Comparison of ENCODE assay signal across 8 mouse cellular contexts in the genomic region with DNA sequence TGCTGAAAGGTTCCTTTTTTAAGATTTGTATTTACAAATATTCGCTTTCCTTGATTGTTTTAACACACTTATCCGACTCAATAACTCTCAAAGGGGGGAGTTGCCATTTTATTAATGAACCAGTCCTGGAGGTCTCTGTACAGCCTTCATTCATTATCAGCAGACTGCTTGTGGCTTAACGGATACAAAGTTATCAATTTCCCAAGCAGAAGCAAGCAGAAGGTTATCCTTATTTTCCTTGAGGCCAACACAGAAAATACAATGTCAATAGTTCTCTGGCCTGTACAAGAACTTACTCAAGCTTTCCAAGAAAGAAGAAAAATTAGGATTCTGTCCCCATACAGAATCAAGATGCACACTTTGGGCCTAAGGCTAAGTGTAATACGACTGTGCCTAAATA. TPM values are rescaled to one million over a fixed set of nuclear protein-coding genes. Genes with fewer than 3 reads are reported as not detected.
DNase-seq lines count a peak whose midpoint lies in the region; ATAC-seq and TF ChIP-seq lines count a peak whose summit lies in the region.
"Not testable (repeated sequence)": the region's sequence is repeated elsewhere in the genome, so short reads cannot be mapped to it uniquely, and the experiment has no call there.
"Had no signal": no experiment of that assay in that cellular context is flagged by ENCODE, and none has a peak within 500 bp of the region (broad histone marks: within the 10 kb centered on the region; RNA-seq: fewer than 3 reads in every experiment).

No protein-coding gene starts in this region.

- TF ChIP-seq EP300 in lung, postnatal 0 days (IDR thresholded peaks at IDR 0.05), result not testable (repeated sequence)

- WGBS in forebrain, embryonic 13.5 days, result 18% methylated on average over 2 of the region's 4 CpGs
- 11% methylated on average over 2 of the region's 4 CpGs for WGBS in heart, embryonic 16.5 days
- 25% methylated on average over 2 of the region's 4 CpGs for WGBS in intestine, embryonic 16.5 days
- WGBS in limb, embryonic 14.5 days, result 20% methylated on average over 2 of the region's 4 CpGs
- 23% methylated on average over 2 of the region's 4 CpGs for WGBS in lung, postnatal 0 days

- peak overlapping the region; percentile 83 for H3K9ac ChIP-seq in forebrain, embryonic 13.5 days
- H3K9ac ChIP-seq in heart, embryonic 16.5 days (ENCODE audit: low read length), result peak overlapping the region; percentile 83
- H3K9ac ChIP-seq in intestine, embryonic 16.5 days (ENCODE audit: low read depth, low read length), result peak overlapping the region; percentile 92
- peak overlapping the region; percentile 86 for H3K9ac ChIP-seq in limb, embryonic 14.5 days (ENCODE audit: low read depth, low read length, severe bottlenecking)
- peak overlapping the region; percentile 46; the same call in 1 of the 2 replicates for H3K9ac ChIP-seq in lung, postnatal 0 days (replicated peaks; ENCODE audit: low read depth)

- TF ChIP-seq POLR2A in cortical plate, adult 2 months (IDR thresholded peaks at IDR 0.05; ENCODE audit: extremely low read depth, insufficient read depth, low read length); limb, embryonic 14.5 days (IDR thresholded peaks at IDR 0.05; ENCODE audit: borderline replicate concordance, extremely low read depth, insufficient read depth, insufficient read length); myocyte (IDR thresholded peaks at IDR 0.05; ENCODE audit: insufficient read length, low read depth): not testable (repeated sequence)

- not testable (repeated sequence) for TF ChIP-seq CTCF in cortical plate, adult 2 months (IDR thresholded peaks at IDR 0.05; ENCODE audit: extremely low read depth, insufficient read depth, low read length); lung, postnatal 0 days (IDR thresholded peaks at IDR 0.05)

- not testable (repeated sequence) for H3K36me3 ChIP-seq in forebrain, embryonic 13.5 days (ENCODE audit: poor library complexity, severe bottlenecking); heart, embryonic 16.5 days (ENCODE audit: control insufficient read depth, insufficient read depth); intestine, embryonic 16.5 days (ENCODE audit: control insufficient read depth, insufficient read depth, low read length); lung, postnatal 0 days (ENCODE audit: insufficient read depth, low read length); myocyte (ENCODE audit: control insufficient read depth, insufficient read depth)
- H3K36me3 ChIP-seq in limb, embryonic 14.5 days (ENCODE audit: control insufficient read depth, insufficient read depth, low read length), result peaks cover 14% of the 10 kb centered on the region

- not testable (repeated sequence) for H3K27me3 ChIP-seq in forebrain, embryonic 13.5 days; heart, embryonic 16.5 days (ENCODE audit: control insufficient read depth, insufficient read depth, low read length); intestine, embryonic 16.5 days (replicated peaks; ENCODE audit: control insufficient read depth, insufficient read depth, low read length); limb, embryonic 14.5 days (ENCODE audit: control insufficient read depth, insufficient read depth, low read length); lung, postnatal 0 days (replicated peaks; ENCODE audit: insufficient read depth, low read length); myocyte (ENCODE audit: control insufficient read depth, insufficient read depth, insufficient read length)

- H3K4me3 ChIP-seq in cortical plate, adult 2 months (ENCODE audit: insufficient read depth, low read length), result peak overlapping the region; percentile 87
- H3K4me3 ChIP-seq in forebrain, embryonic 13.5 days, result peak overlapping the region; percentile 87
- H3K4me3 ChIP-seq in heart, embryonic 16.5 days (ENCODE audit: low read length), result peak overlapping the region; percentile 68
- peak overlapping the region; percentile 92 for H3K4me3 ChIP-seq in intestine, embryonic 16.5 days (ENCODE audit: low read length)
- H3K4me3 ChIP-seq in limb, embryonic 14.5 days (replicated peaks; ENCODE audit: low read length), result peak overlapping the region; percentile 84
- peak overlapping the region; percentile 83 for H3K4me3 ChIP-seq in lung, postnatal 0 days (ENCODE audit: low read depth, low read length)
- H3K4me3 ChIP-seq in myocyte, result peak overlapping the region; percentile 23

- not testable (repeated sequence) for H3K79me2 ChIP-seq in myocyte (ENCODE audit: control insufficient read depth, insufficient read depth)

- DNase-seq in limb, embryonic 14.5 days (ENCODE audit: low spot score); lung, postnatal 0 days (ENCODE audit: low spot score): not testable (repeated sequence)

- H3K4me1 ChIP-seq in cortical plate, adult 2 months (ENCODE audit: control insufficient read depth, insufficient read depth, low read length); forebrain, embryonic 13.5 days; heart, embryonic 16.5 days (ENCODE audit: control insufficient read depth, insufficient read depth, low read length); intestine, embryonic 16.5 days (ENCODE audit: control insufficient read depth, insufficient read depth, low read length); limb, embryonic 14.5 days (ENCODE audit: control insufficient read depth, insufficient read depth, low read length); lung, postnatal 0 days (ENCODE audit: insufficient read depth, low read depth, low read length): not testable (repeated sequence)

- peak overlapping the region; percentile 78 for H3ac ChIP-seq in myocyte (ENCODE audit: control insufficient read depth, insufficient read length)

- not testable (repeated sequence) for H3K9me3 ChIP-seq in forebrain, embryonic 13.5 days (replicated peaks); heart, embryonic 16.5 days (replicated peaks; ENCODE audit: control insufficient read depth, low read length); intestine, embryonic 16.5 days (ENCODE audit: control insufficient read depth, low read length); limb, embryonic 14.5 days (ENCODE audit: control insufficient read depth, low read length); lung, postnatal 0 days (ENCODE audit: low read length)

- H3K4me2 ChIP-seq in forebrain, embryonic 13.5 days, result peak overlapping the region; percentile 83
- peak overlapping the region; percentile 59 for H3K4me2 ChIP-seq in heart, embryonic 16.5 days (ENCODE audit: low read depth, low read length)
- H3K4me2 ChIP-seq in intestine, embryonic 16.5 days (ENCODE audit: low read depth, low read length), result peak overlapping the region; percentile 75
- peak overlapping the region; percentile 65 for H3K4me2 ChIP-seq in limb, embryonic 14.5 days (replicated peaks; ENCODE audit: low read depth, low read length, severe bottlenecking)
- H3K4me2 ChIP-seq in lung, postnatal 0 days (replicated peaks; ENCODE audit: low read depth, low read length), result peak overlapping the region; percentile 69
- peak overlapping the region; percentile 66 for H3K4me2 ChIP-seq in myocyte (ENCODE audit: low read depth)

- ATAC-seq in forebrain, embryonic 13.5 days; heart, embryonic 16.5 days (replicated peaks; ENCODE audit: extremely low read depth, insufficient read depth, low FRiP score); intestine, embryonic 16.5 days; limb, embryonic 14.5 days (ENCODE audit: low FRiP score, low read depth); lung, postnatal 0 days: not testable (repeated sequence)

- not testable (repeated sequence) for H3K27ac ChIP-seq in cortical plate, adult 2 months (ENCODE audit: insufficient read depth, low read length); forebrain, embryonic 13.5 days; heart, embryonic 16.5 days (ENCODE audit: low read length); intestine, embryonic 16.5 days (ENCODE audit: low read length); limb, embryonic 14.5 days (replicated peaks; ENCODE audit: low read depth, low read length); lung, postnatal 0 days (ENCODE audit: low read length)

RNA-seq across cellular contexts. Expression of a gene that starts 0.8 kb away (rescaled TPM):
- 46.0 and 50.4 TPM in 2 replicates for polyA plus RNA-seq in cortical plate, adult 2 months (2012; rRNA removed)
- polyA plus RNA-seq in forebrain, embryonic 13.5 days (2015; fragmentation: Nextera tagmentation; extraction: Ambion mirVana), result 54.2 and 57.2 TPM in 2 replicates
- 46.3 and 50.4 TPM in 2 replicates for polyA plus RNA-seq in heart, embryonic 16.5 days (2015; fragmentation: Nextera tagmentation; extraction: Ambion mirVana)
- 57.0 and 64.0 TPM in 2 replicates for polyA plus RNA-seq in intestine, embryonic 16.5 days (2015; fragmentation: Nextera tagmentation; extraction: Ambion mirVana)
- 58.2 and 66.3 TPM in 2 replicates for polyA plus RNA-seq in limb, embryonic 14.5 days (2012; rRNA removed)
- 84.2 and 85.0 TPM in 2 replicates for polyA plus RNA-seq in limb, embryonic 14.5 days (2014; fragmentation: Nextera tagmentation; extraction: Ambion mirVana)
- polyA plus RNA-seq in lung, postnatal 0 days (2015; fragmentation: Nextera tagmentation; extraction: Ambion mirVana), result 35.9 and 36.6 TPM in 2 replicates
- 26.4 TPM for polyA plus RNA-seq in myocyte (2012; fragmentation: generic; extraction: Trizol)

RNA-seq across cellular contexts. Expression of a gene that starts 13.9 kb away (rescaled TPM):
- 5.9 and 6.1 TPM in 2 replicates for polyA plus RNA-seq in cortical plate, adult 2 months (2012; rRNA removed)
- polyA plus RNA-seq in forebrain, embryonic 13.5 days (2015; fragmentation: Nextera tagmentation; extraction: Ambion mirVana), result 1.3 and 1.5 TPM in 2 replicates
- 2.0 and 2.3 TPM in 2 replicates for polyA plus RNA-seq in heart, embryonic 16.5 days (2015; fragmentation: Nextera tagmentation; extraction: Ambion mirVana)
- 1.3 and 1.5 TPM in 2 replicates for polyA plus RNA-seq in intestine, embryonic 16.5 days (2015; fragmentation: Nextera tagmentation; extraction: Ambion mirVana)
- polyA plus RNA-seq in limb, embryonic 14.5 days (2012; rRNA removed), result 16.3 and 16.7 TPM in 2 replicates
- 7.5 and 8.1 TPM in 2 replicates for polyA plus RNA-seq in limb, embryonic 14.5 days (2014; fragmentation: Nextera tagmentation; extraction: Ambion mirVana)
- 3.3 and 3.6 TPM in 2 replicates for polyA plus RNA-seq in lung, postnatal 0 days (2015; fragmentation: Nextera tagmentation; extraction: Ambion mirVana)
- not detected for polyA plus RNA-seq in myocyte (2012; fragmentation: generic; extraction: Trizol)
- polyA plus RNA-seq: inflammation-experienced regulatory T-cells, adult 6 months had no signal

Comparison
In these comparisons a context has a peak if more than half of its experiments do, and no peak if none do; other contexts are left out.
1. H3K4me3 ChIP-seq: peak in every context shown above with its lines; median percentile 92 in intestine, embryonic 16.5 days; 87 in cortical plate, adult 2 months; 87 in forebrain, embryonic 13.5 days; 84 in limb, embryonic 14.5 days; 83 in lung, postnatal 0 days; 68 in heart, embryonic 16.5 days; 23 in myocyte.